Mouse (Mus musculus): ENCODE measurements around the gene Lrig2. TPM values are rescaled to one million over a fixed set of nuclear protein-coding genes. Genes with fewer than 3 reads are reported as not detected.

Lrig2 gene
- total RNA-seq (2022): 10 to 100 TPM; 34.2 to 41.9 (median 36.4) TPM

DNA sequence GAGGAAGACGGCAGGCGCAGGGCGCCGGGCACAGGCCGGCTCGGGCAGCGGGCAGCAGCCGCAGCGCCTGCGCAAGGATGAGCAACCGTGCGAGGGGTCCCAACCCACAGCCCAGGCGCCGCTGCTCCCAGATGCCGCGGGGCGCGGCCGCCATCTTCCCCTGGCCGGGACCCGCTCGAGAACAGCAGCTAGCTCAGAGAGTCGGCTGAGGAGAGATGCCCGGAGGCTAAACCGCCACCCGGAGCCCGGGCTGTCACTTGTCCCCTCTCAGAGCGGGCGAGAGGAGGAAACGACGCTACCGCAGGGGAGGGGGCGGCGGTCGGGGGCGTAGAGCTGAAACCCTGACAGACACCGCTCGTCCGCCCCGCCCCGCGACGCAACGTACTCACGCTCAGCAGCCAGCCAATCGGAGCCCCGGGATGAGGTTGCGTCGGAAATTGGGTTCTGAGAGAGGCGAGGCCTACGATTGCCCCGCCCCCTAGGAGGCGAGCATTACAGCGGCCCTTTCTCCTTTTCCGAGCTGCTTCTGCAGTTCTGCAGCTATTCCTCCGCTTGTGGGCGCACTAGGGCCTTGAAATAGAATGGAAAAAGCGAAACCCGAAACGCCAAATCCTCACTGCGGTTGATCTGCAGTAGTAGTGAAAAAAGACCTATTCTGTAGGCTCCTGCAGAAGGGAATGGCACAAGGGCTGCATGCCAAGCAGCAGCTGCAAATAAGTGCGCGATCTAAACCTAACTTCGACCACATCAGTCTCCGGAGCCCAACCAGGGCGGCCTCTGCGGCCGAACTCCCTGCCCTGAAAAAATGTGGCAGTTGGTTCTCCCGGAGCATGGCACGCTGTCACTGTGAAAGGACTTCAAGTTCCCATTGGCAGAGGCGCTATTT is at the start of gene Lrig2:
Gene Lrig2 (minus strand): TSS at position 381 of the 886 bp plus-strand sequence.
- peak; percentile 99 for DNase-seq (ENCODE audit: low spot score in 2 of 2)

DNA sequence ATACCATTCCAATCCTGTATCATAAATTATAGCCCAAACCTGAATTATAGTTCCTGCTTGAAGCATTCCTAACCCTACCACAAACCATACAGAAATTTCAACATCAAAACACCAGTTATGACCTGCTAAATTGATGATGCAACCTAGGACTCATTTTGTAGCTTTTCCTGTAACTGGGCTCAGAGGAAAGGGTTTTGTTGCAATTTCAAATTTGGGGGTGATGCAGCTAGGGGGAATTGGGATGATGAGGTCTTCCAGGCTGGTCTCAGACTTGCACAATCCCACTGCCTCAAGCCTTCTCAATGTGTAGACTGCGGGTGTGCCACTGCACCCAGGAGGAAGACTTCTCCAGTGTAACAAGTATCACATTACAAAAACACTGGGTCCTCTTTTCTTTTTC is 44.9 kb upstream of the Lrig2 start:
- DNase-seq (ENCODE audit: low spot score in 2 of 2): no peak

DNA sequence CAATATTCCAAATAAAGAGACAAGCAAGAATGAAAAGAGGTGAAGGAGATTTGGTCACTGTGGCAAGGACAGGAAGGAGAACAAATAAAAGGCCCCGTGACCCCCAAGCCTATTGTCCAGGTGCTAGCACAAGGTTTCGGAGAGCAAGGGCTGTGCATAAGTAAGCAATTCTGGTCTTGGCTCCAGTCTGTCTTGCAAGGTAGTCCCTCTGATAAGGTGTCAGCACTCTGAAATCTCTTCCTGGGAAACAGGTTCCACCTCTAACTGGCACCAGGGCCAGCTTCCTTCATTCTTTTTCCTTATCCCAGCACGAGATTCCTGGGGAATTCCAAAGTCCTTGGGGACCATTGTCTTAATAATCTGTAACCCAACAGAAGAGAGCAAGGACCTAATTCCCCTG is 38.9 kb upstream of the Lrig2 start:
- DNase-seq (ENCODE audit: low spot score in 2 of 2): no peak

DNA sequence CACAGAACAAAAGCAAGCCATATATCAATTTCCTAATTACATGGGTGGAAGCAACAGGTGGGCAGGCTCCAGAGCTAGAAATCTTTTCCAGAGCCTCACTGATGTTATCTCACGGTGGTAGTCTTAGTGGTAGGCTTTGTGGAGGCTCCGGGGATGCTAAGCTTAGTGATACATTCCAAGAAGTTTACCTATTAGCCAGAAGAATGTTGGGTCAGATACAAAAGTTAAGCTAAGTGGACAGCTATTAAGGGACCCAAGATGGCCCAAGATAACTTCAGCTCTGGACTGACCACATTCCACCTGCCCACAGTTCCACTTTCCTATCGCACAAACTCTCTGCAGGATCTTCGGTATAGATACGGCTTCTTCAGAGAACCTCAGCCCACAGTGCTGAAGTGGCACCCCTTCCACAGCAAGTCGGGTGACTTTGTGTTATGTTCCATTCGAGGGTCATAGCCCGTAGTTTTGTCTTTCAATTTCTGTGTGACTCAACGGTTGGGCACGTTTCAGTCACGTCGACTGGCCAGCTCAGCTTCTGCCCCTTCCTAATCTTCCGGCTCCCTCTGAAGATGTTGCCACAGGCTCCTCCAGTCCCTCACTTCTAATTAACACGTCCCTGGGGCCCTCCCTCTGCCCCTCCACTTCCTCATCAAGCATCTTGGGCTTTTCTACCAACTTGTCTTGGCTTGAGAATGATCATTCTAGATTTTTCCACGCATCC is 36.8 kb upstream of the Lrig2 start:
- no peak for DNase-seq (ENCODE audit: low spot score in 2 of 2)

DNA sequence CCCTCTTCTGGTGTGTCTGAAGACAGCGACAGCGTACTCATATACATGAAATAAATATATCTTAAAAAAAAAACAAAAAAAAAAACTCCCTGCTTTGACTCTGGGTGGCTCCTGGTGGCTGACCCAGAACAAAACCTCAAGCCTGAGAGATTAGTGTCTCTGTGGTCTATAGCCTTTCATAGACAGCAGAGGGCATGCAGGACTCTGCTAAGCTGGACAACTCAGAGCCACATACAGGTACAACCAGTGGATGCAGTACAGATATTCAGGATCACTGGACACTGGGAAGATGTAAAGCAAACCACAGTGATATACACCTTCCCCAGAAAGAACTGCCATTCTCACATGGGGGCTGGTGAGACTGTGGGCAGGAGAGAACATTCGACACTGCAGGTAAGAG is 32.1 kb upstream of the Lrig2 start:
- DNase-seq (ENCODE audit: low spot score in 2 of 2): no peak

DNA sequence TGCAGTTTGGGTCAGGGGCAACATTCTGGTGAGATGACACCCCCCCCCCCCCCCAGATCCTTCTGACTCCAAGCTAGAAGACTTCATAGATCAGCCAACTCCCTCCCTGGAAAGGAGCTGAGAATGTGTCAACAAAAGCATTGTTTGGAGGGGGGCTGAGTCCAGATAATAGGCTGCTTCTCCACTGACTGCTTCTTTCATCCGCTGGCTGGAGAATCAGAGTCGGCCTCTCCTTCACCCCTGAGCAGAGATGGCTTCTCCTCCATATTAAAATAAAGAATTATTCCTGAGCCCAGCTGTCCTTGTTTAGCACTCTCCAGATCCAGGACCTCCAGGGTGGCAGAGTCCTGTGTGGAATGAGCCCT is 30.3 kb upstream of the Lrig2 start:
- no peak for DNase-seq (ENCODE audit: low spot score in 2 of 2)

DNA sequence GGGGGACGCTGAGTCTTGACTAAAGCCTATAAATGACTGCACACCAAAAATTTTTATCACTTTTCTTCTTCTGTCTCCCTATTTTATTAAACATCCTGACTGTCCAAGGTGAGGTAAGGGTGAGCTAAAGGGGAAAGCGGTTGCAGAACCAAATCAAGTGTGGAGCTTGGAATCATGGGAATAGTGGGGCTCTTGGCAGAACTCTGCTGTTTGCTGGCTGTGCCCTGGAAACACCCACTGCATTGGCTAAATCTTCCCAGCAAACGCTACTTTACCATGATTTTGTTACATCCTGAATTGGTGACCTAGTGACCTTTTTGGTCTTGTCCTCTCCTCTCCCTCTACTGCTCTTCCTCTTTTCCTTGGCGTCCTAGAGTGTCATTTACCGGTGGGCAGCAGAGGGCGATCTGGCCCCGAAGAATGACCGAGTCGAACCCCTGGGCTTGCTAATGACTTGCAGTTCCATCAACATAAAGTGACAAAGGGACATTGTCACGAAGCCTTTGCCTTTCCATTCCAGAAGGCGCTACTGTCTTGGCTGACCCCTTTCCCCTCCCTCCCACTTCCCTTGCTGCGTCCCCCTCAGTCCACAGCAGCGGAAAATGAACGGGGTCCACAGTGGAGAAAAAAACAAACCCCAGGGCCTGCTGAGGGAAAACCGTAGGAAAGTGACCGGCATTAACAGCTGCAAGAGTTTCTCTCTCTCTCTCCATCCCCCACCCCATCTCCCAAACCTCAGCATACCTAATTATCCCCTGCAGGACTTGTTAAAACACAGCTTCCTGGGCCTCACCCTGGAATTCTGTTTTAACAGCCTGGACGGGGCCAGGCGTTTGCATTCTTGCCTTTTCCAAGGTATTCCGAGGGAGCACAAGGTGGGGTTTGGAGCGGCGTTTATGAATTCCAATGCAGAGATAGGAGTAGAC is 29.7 kb upstream of the Lrig2 start:
- DNase-seq (ENCODE audit: low spot score in 2 of 2): peak; percentile 81 to 82

DNA sequence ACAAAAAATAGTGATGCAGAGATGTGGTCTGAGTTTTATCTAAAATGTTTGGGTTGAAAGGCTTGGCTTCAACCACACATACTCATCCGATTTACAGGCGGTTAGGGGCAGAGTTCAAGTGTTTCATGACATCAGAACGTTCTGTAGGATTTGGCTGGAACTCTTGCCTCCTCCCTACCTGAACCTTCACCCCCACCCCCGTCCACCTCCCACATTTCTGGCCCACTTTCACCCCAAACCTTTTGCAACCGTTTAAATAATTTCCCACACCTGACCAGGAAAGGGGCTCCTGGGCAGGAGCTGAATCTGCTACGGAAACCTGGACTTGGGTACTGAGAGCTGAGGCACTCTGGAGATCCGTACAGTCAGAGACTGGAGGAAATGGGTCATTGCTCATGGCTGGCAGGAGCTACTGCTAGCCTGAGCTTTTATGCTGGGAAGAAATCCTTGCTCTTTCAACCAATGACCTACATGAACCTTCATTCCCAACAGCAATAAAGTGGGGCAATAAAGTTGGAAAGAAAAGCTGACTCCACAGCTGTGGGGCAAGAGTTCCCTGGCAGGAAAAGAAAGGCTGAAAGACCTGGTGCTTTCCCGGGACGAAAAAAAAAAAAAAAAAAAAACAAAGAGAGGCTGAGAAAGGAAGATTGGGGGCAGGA is 28.9 kb upstream of the Lrig2 start:
- no peak for DNase-seq (ENCODE audit: low spot score in 2 of 2)

DNA sequence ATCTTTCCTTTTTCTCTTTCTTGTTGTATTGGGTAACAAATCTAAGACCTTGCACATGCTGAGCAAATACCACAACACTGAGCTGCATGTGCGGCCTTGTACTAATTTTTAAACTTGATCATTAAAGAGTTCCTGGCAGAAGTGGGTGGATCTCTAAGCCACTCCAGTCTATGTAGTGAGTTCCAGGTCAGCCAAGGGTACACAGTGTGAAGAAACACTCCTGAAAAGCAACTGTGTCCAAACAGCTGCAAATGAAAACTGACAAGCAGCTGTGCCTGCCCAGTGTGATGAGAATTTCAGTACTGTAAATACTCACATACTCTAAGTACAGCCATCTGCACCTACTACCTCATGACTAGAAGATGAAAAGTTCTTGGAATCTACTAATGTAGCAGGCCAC is 21.5 kb upstream of the Lrig2 start:
- DNase-seq (ENCODE audit: low spot score in 2 of 2): no peak

DNA sequence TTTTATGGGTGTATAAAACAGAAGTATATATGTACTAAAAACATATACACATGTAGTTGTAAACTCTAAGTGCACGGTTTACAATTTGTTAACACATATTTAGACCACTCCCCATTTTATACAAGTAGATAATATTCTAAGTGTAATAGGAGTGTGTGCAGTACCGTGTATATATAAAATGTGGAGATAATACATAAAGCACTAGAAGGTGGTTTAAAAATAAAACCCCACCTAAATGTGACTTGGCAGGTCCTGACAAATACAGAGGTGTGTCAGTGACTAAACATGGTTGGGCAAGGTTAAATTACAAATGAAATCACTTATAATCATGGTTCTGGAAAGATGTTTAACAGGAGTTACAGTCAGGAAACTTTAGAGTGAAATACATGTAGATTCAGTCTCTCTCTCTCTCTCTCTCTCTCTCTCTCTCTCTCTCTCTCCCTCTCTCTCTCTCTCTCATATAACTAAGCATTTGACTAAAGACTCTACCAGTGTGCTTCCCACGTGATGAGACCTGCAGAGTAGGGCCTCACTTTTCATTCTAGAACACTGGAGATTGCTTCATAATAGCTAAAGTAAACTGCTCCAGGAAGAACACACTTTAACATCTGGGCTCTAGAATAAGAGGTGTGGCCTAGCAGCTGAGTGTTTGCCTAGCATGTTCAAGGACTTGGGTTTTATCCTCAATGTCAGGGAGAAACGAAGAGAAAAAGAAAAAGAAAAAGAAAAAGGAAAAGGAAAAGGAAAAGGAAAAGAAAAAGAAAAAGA is 14.6 kb upstream of the Lrig2 start:
- no peak for DNase-seq (ENCODE audit: low spot score in 2 of 2)

DNA sequence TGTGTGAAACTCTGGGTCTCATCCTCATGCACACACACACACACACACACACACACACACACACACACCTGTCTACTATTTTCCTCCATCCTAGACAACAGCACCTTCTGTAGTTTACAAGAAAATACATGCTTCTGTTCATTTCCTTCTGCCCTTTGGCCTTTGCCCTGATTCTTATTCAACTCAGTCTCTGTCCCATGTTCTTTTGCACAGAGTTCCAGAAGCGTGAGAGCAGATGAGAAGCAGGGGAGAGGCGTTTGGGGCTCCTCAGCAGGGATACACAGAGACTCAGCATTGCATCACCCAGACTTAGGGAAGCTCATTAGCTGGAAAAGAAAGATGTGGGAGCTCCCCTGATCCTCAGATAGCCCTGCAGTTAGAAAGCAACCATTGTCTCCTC is 13.8 kb upstream of the Lrig2 start:
- DNase-seq (ENCODE audit: low spot score in 2 of 2): no peak

DNA sequence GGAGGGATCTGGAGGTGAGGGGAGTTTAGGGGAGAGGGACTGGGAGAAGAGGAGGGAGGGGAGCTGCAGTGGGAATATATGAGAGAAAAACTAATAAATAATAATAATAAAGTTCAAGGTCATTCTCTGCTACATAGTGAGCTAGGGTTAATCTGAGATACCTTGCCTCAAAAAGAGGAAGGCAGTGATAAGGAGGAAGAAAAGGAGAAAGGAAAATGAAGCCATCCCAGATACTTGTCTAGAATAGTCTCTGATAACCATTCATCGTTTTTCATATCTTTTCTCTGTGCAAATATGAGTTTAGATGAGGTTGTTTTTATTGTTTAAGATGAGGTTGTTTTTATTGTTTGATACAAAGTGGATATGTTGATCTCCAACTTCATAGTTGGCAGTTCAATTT is 13.3 kb upstream of the Lrig2 start:
- DNase-seq (ENCODE audit: low spot score in 2 of 2): no peak

DNA sequence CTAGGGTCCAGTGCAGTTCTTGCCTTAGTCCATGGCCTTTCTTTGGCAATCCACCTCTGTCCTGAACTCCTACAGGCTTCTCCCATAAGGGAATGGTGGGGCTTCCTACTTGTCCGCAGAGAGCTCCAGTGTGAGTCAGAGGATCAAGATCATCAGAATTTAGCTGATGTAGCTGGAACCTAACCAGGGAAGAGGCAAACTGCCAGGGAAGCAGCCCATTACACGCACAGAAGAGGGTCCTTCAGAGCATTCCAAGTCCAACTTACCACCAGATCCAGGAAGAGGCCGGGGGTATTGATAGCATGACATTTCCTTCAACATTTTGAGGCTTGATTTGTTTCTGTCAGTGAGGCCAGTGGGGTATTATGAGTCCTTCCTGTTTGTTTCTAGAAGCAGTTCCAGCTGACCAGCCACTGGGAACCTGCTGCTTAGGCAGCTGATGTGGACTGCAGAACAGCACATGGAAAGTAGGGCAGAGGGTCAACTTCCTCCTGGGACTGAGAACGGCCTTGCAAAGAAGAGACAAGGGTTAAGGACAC is 11.7 kb upstream of the Lrig2 start:
- no peak for DNase-seq (ENCODE audit: low spot score in 2 of 2)

DNA sequence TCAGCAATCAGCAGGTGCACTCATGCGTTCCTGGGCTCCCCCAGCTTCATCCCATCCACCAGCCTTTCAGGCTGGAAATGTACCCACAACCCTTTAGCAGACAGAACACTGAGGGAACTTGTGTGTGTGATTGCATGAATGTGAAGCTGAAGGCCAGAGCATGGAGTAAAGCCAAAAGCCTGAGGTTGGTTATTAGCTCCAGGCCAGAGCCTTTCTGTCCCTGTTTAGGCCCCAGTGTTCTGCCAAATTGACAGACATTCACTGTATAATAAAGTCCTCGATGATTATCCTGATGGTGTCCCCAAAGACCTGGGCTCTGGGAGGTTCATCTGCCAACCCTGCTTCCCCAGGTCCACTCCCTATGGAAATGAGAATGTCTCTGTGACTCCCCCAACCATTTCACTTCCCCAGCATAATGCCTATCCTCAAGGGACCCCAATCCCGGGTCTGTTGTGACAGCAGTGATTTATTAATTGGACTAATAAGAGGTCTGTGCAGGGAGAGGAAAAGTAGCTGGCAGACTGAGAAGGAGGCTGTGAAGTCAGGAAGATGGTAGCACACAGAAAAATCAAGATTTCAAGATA is 9.7 kb upstream of the Lrig2 start:
- no peak for DNase-seq (ENCODE audit: low spot score in 2 of 2)

DNA sequence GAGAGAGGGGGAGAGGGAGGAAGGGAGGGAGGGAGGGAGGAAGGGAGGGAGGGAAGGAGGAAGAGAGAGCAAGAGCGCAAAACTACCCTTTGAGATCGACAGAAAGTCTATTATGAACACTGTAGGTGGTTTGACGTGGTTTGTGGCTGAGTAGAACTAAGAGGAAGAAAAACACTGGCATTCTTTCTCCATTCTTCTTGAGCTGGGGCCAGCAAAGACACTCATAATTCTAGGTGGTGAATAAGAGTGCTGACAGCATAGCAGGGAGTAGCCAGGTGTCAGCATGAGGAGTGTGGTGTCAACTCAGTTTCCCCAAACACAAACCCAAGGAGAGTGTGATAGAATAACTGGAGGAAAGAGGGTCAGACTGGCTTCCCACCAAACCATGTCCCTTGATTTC is 8.8 kb upstream of the Lrig2 start:
- no peak for DNase-seq (ENCODE audit: low spot score in 2 of 2)

DNA sequence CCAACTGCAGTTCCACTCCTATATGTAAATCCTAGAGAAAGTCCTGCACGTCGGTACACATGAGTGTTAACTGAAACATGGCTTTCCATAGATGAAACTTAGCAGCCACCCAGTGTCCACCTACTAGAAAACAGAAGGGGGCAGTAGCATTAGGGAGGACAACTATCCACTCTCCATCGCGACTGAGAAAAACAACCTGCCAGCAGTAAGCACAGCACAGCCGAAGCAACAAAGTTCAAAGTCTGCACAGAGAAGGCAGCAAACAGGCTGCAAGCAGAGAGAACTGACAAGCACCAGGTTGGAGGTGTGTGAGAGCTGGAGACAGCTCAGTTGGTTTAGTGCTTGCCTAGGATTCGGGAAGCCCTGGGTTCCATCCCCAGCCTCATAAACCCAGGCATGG is 7.2 kb upstream of the Lrig2 start:
- no peak for DNase-seq (ENCODE audit: low spot score in 2 of 2)

DNA sequence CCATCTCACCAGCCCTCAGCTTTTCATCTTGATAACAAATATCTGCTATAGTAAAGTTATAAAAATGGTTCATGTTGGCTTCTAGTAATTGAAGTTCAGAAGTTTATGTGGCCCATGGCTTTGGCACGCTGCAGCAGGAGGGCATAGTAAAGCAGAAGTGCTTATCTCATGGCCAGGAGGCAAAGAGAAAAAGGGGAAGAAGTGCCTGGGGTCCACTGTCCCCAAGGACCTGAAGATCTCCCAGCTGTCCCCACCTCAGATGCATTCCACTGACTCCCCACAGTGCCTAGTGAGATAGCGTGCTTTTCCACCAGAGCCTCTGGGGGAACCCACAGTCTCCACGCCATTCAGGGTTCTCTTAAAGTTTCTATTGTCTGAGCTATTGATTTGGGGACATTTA is 6.7 kb upstream of the Lrig2 start:
- no peak for DNase-seq (ENCODE audit: low spot score in 2 of 2)

DNA sequence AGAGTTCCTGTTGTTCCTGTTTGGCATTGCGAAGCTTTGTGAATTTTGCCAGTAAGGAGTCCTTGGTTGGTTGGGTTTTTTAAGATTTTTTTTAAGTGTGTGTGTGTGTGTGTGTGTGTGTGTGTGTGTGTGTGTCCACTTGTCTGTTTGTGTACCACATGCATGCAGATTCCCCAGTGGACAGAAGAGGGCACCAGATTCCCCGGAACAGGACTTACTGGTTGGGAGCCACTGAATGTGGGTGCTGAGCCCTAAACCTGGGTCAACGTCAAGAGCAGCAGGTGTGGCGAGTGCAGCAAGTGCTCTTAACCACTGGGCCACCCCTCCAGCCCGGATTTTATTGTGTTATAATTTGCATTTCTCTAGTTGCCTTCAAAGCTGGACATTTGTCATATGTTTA is 5.4 kb upstream of the Lrig2 start:
- DNase-seq (ENCODE audit: low spot score in 2 of 2): no peak

DNA sequence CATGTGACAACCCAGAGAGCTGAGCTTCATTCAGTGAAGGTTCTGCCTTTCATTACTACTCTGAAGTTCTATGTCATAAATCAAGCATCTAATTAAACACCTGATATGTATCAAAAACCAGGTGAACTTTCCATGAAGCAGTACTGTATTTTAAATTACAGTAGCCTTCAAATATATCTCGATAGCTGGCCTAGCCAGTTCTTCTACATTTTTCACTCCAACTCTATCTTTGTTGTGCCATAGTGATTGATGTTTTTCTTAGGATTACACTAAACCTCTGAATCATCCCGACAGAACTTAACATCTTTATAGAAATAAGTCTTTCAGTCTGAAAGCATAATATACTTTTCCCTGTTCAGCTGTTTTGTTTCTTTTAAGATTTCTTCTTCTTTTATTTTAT is 2.8 kb upstream of the Lrig2 start:
- no peak for DNase-seq (ENCODE audit: low spot score in 2 of 2)

DNA sequence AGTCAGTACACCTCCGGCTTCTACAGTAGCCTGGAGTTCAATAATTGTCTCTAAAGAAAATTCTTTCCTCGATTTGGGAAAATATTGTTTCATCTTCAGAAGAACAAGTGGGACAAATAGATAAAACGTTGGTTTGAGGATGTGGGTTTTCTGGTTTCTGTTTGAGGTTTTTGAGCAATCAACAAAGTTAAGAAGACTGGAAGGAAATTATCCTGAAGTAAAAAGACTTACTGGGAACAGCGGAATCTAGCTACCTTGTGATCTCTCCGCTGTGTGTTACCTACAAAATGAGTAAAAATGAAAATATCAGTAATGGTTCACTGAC is 668 bp upstream of the Lrig2 start:
- no peak for DNase-seq (ENCODE audit: low spot score in 2 of 2)

Measured in layer of hippocampus, adult 8-10 months (tissue).